Mouse (Mus musculus) subcutaneous adipose tissue, adult 2 months (tissue): ENCODE results near the gene 4930535I16Rik. TPM values are rescaled to one million over a fixed set of nuclear protein-coding genes. Genes with fewer than 3 reads are reported as not detected.

Experiments
- polyA plus RNA-seq: library from polyadenylated mRNA; depleted of rRNA; stranded (reverse); fragments of >200 nt; gene quantifications from 2 replicates; pipeline ENCODE4 v1.2.3, GENCODE M21; 2012; ENCODE audit warnings: low replicate concordance; rRNA removed

Gene 4930535I16Rik
- polyA plus RNA-seq: 0.32 TPM in 1 of 2 replicates, not detected in the other

GRCm38 (mm10) chr4:123917548-123918140 is at the start of gene 4930535I16Rik:
4930535I16Rik (minus strand) TSS chr4:123918022.

GRCm38 (mm10) chr4:123916748-123917547 is 874 bp downstream of the 4930535I16Rik start, which contains the start of gene Rragc:
Rragc (plus strand) TSS chr4:123917446.

GRCm38 (mm10) chr4:123904333-123905125 is 13.3 kb downstream of the 4930535I16Rik start, which contains the start of gene Mycbp:
Mycbp (plus strand) TSS chr4:123904832.

Other genes with a start within 250 kb of the 4930535I16Rik start
- gene Macf1, start 233.7 kb downstream of the 4930535I16Rik start, polyA plus RNA-seq: 71.1 and 75.5 TPM in 2 replicates
- gene Ndufs5, start 199.8 kb downstream of the 4930535I16Rik start, polyA plus RNA-seq: 45.9 and 122 TPM in 2 replicates
- 26.5 and 36.5 TPM in 2 replicates for gene Akirin1, start 167.7 kb downstream of the 4930535I16Rik start, polyA plus RNA-seq
- gene Rhbdl2, start 130.1 kb downstream of the 4930535I16Rik start, polyA plus RNA-seq: 1.3 and 1.7 TPM in 2 replicates
- gene 4933427I04Rik, start 58.3 kb downstream of the 4930535I16Rik start, polyA plus RNA-seq: not detected in 2 replicates
- gene Mycbp, start 13.2 kb downstream of the 4930535I16Rik start, polyA plus RNA-seq: 15.4 and 19.9 TPM in 2 replicates
- gene Rragc, start 576 bp downstream of the 4930535I16Rik start, polyA plus RNA-seq: 70.7 and 102 TPM in 2 replicates